Mouse (Mus musculus) spleen, adult 2 months (tissue): ENCODE results near the gene Ablim1. TPM values are rescaled to one million over a fixed set of nuclear protein-coding genes. Genes with fewer than 3 reads are reported as not detected.
"Not testable (repeated sequence)": the region's sequence is repeated elsewhere in the genome, so short reads cannot be mapped to it uniquely, and the experiment has no call there.

Experiments used
- DNase-seq, 2 experiments: peaks; one replicate each; pipeline versions ENCODE4 v3.0.0 to v3.0.0-alpha.2; 2012 to 2021; ENCODE audit warnings: low spot score in 2 of 2, low read depth in 1 of 2
- H3K27ac ChIP-seq: fragments of 200-500 bp; 2 replicates; pipeline ENCODE4 v1.5.1; 2012; ENCODE audit warnings: low read length, inconsistent platforms; ENCODE audit not compliant: insufficient read depth
- H3K27me3 ChIP-seq: fragments of 200-500 bp; 2 replicates; pipeline ENCODE4 v1.6.1; 2012; ENCODE audit warnings: mild to moderate bottlenecking, moderate library complexity, low read length, inconsistent platforms; ENCODE audit not compliant: control insufficient read depth, insufficient read depth
- H3K36me3 ChIP-seq: fragments of 200-500 bp; 2 replicates; pipeline ENCODE4 v1.6.1; 2012; ENCODE audit warnings: mild to moderate bottlenecking, low read length, inconsistent platforms; ENCODE audit not compliant: control insufficient read depth, insufficient read depth
- H3K4me1 ChIP-seq: fragments of 200-500 bp; 2 replicates; pipeline ENCODE4 v1.6.1; 2011; ENCODE audit warnings: inconsistent platforms; ENCODE audit not compliant: control insufficient read depth, insufficient read depth, insufficient read length
- H3K4me3 ChIP-seq: fragments of 200-500 bp; 2 replicates; pipeline ENCODE4 v1.5.1; 2011; ENCODE audit warnings: mild to moderate bottlenecking, inconsistent platforms; ENCODE audit not compliant: insufficient read depth, insufficient read length; ENCODE audit errors: extremely low read depth
- CTCF ChIP-seq: fragments of 200-500 bp; IDR thresholded peaks from 2 replicates; pipeline ENCODE4 v1.5.1; 2011; ENCODE audit warnings: mild to moderate bottlenecking, inconsistent platforms; ENCODE audit not compliant: insufficient read depth, insufficient read length, insufficient replicate concordance; ENCODE audit errors: extremely low read depth
- POLR2A ChIP-seq: fragments of 200-500 bp; IDR thresholded peaks from 2 replicates; pipeline ENCODE4 v1.6.1; 2011; ENCODE audit warnings: low read depth, low read length, inconsistent platforms
- WGBS: fragments of 180-500 bp; shearing (Covaris S2); methylation state at CpG from one replicate; pipeline ENCODE4 v1.1.7; 2018; 5-methylcytosine and 5-hydroxymethylcytosine counted together
- polyA plus RNA-seq: library from polyadenylated mRNA; depleted of rRNA; stranded (reverse); fragments of >200 nt; gene quantifications from 2 replicates; pipeline ENCODE4 v1.2.3, GENCODE M21; 2012

The Ablim1 gene
- polyA plus RNA-seq, 1 experiment: 53.8 TPM

DNA sequence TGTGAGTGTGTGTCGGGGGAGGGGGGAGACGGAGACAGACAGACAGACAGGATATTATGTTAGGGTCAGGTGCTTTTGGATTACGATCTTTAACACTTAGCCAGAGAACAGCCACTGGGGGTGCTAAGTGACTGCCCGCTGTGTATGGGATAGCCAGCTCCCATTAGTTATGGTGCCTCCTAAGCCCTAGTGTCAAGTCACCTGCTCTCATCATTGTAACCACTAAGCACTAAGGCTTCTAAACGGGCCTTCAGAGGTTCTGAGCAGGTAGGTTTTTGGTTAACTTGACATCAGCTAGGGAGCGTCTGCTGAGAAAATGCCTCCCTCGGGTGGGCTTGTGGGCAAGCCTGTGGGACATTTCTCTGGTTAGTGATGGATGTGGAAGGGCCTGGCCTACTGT lies 174.6 kb downstream of the Ablim1 start:
- Histone ChIP-seq H3K27me3 (no peaks in the 10 kb centered on the region), H3K4me3 (no peak overlapping the region), H3K27ac (no peak overlapping the region), H3K4me1 (peaks cover 5% of the 10 kb centered on the region; the same call in 1 of the 2 replicates), H3K36me3 (no peaks in the 10 kb centered on the region)
- 78% methylated on average over 7 of the region's 7 CpGs for WGBS
- DNase-seq: no peak
- TF ChIP-seq POLR2A (no peak), CTCF (no peak)

DNA sequence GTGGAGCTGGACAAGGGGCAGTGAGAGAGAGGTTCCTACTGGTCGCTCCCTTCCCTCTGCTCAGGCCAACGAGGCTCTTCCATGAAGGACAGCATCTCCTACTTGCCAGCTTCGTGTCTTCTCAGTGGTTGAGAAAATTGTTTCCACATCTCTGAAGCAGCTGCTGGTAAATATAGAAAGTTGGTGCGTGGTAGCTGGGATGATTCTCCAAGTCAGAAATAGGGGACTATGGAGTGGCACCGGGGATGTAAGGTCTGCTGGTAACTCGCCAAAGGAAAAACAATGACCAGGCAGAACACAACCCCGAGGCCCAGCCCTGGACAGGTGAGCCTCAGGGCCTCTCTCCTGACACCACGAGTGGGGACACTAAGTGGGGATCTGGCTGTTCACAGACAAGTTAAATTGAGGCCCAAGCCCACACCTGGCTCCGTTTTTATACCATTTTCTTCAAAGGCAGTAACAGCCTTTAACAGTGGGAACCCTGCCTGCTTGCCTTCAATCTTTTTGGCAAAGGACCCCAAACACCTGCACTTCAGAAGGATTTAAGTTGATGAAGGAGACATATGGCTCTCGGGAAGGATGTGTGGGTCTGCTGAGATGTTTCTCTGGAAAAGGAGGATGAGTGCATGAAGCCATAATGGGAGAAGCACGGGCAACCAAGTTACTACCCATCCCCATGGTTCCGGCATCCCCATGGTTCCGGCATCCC lies 175.7 kb downstream of the Ablim1 start:
- no peak for DNase-seq
- TF ChIP-seq CTCF (no peak), POLR2A (no peak)
- H3K27me3 ChIP-seq: no peaks in the 10 kb centered on the region
- H3K36me3 ChIP-seq: no peaks in the 10 kb centered on the region
- H3K4me1 ChIP-seq: peaks cover 8% of the 10 kb centered on the region; the same call in 1 of the 2 replicates
- no peak overlapping the region for H3K4me3 ChIP-seq
- no peak overlapping the region for H3K27ac ChIP-seq
- 83% methylated on average over 13 of the region's 13 CpGs for WGBS

DNA sequence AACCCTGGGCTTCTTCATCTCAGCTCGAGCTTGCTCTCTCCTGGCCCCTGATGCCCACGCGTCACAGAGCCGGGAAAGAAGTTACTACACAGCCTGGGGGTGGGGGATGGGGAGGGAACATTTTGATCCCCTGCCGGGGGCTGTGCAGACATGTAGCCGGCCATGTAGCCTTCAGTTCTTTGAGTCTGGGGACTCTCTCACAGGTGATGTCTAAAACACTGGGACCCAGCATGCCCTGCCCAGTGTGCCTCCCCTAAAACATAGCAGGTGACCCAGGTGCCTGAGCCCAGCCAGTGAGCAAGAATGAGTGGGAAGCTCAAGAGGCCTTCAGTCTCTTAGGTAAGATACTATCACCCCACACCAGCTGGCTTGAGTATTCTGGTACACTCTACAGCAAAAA lies 176.2 kb downstream of the Ablim1 start:
- H3K27me3 ChIP-seq: no peaks in the 10 kb centered on the region
- no peak for DNase-seq
- TF ChIP-seq POLR2A (no peak), CTCF (no peak)
- peaks cover 12% of the 10 kb centered on the region; the same call in 1 of the 2 replicates for H3K4me1 ChIP-seq
- H3K27ac ChIP-seq: no peak overlapping the region
- WGBS: 73% methylated on average over 6 of the region's 6 CpGs
- no peaks in the 10 kb centered on the region for H3K36me3 ChIP-seq
- H3K4me3 ChIP-seq: no peak overlapping the region

DNA sequence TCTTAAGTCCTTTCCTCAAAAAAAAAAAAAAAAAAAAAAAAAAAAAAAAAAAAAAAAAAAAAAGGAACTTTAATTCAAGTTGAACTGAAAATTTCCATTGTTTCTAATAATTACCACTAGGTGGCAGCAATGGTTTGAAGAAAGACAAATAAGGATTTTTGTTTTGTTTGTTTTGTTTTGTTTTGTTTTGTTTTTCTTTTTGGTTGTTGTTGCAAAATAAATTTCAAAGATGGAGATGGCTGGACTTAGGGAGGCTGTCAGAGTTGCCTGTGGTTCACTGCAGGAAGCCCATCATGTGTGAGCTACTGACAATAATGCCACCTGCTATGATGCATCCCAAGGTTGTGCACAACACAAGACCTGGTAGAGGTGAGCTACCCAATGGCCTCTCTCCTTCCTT lies 176.7 kb downstream of the Ablim1 start:
- H3K27me3 ChIP-seq: no peaks in the 10 kb centered on the region
- DNase-seq: no peak
- H3K27ac ChIP-seq: no peak overlapping the region
- H3K4me3 ChIP-seq: no peak overlapping the region
- TF ChIP-seq POLR2A (no peak), CTCF (no peak)
- peaks cover 16% of the 10 kb centered on the region; the same call in 1 of the 2 replicates for H3K4me1 ChIP-seq
- no peaks in the 10 kb centered on the region for H3K36me3 ChIP-seq

DNA sequence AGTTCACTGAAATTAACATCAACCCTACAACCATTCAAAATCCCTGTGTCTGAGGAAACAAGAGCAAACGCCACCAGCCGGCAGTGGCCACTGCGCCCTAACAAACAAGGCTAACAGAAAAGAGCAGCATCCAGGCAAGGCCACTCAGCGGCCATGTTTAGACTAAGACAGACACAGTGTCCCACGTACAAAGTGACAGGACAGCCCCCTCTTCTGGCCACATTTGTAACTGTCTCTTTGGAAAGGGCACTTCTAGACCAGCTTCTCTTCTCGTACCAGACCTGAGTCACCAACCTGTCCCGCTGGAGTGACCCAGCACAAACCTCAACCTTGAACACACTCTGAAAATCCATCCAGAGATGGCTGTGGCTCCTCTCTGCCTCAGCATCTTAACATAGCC lies 178.5 kb downstream of the Ablim1 start:
- H3K4me3 ChIP-seq: no peak overlapping the region
- 46% methylated on average over 7 of the region's 7 CpGs for whole genome bisulfite sequencing
- H3K27me3 ChIP-seq: no peaks in the 10 kb centered on the region
- H3K27ac ChIP-seq: no peak overlapping the region
- TF ChIP-seq POLR2A: no peak
- TF ChIP-seq CTCF: peak; percentile 68; the same call in 1 of the 2 replicates
- peak; percentile 73 to 75 for DNase-seq
- H3K4me1 ChIP-seq: peaks cover 31% of the 10 kb centered on the region; the same call in 1 of the 2 replicates
- no peaks in the 10 kb centered on the region for H3K36me3 ChIP-seq

DNA sequence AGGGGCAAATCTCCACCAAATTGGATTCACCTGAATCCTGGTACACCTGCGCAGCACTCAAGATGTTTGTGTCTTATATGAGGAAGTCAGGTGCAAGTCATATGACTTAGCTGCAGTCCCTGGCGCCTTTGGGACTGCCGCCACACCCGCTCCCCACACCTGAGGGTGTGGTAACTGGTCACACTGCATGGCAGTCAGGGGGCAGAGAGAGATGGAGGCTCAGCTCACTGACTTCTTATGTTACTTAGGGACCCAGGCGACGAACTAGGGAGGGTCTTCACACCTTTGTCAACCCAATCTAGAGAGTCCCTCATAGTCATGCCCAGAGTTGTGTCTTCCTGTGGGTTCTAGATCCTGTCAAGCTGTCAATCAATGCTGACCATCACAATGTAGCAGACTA lies 179.1 kb downstream of the Ablim1 start:
- not testable (repeated sequence) for DNase-seq, H3K27me3 ChIP-seq, H3K27ac ChIP-seq, H3K36me3 ChIP-seq, H3K4me3 ChIP-seq
- 73% methylated on average over 6 of the region's 6 CpGs for WGBS
- H3K4me1 ChIP-seq: peaks cover 34% of the 10 kb centered on the region; the same call in 1 of the 2 replicates

DNA sequence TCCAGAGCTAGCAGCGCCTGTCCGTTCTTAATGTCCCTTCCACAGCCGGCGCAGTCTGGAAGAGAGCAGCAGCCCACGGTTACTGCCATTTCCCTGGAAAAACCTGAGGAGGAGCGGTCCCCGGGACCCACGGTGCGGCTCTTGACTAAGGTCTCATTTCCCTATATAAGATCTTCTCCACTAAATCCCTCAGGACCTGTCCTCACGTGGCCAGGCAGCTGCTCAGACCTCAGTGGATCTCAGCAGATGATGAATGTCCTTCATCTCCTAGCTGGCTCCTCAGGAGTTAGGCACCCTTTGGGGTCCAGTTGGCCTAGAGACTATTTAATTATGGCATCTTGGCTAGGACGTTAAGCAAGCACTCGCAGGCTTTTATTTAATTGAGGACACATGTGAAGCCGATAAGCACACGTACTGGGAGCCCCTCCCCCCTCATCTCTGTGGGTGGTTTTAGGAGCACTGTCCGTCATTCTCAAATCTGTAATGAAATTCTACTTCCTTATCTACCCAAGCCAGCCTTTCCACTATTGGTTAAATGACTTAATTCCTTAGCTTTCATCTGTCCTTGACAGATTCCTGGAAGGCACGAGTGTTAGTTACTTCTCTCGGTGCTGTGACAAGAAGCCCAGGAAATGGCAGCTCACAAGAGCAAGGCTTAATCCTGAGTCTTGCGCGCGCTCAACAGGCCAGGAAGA lies 179.9 kb downstream of the Ablim1 start:
- 63% methylated on average over 20 of the region's 20 CpGs for WGBS
- Histone ChIP-seq H3K36me3 (no peaks in the 10 kb centered on the region), H3K27ac (peak overlapping the region; percentile 38), H3K27me3 (no peaks in the 10 kb centered on the region), H3K4me3 (no peak overlapping the region), H3K4me1 (peaks cover 37% of the 10 kb centered on the region; the same call in 1 of the 2 replicates)
- TF ChIP-seq CTCF (no peak), POLR2A (no peak)
- DNase-seq: no peak
